Mouse (Mus musculus) small intestine, adult 2 months (tissue): ENCODE data around the gene Antxr2. TPM values are rescaled to one million over a fixed set of nuclear protein-coding genes. Genes with fewer than 3 reads are reported as not detected.

Experiments used
- H3K27ac ChIP-seq: fragments of 200-500 bp; 2 replicates; pipeline ENCODE4 v1.5.1; 2012; ENCODE audit warnings: low read depth, low read length, control low read depth, inconsistent platforms; ENCODE audit not compliant: insufficient read depth
- H3K27me3 ChIP-seq: fragments of 200-500 bp; 2 replicates; pipeline ENCODE4 v1.6.1; 2012; ENCODE audit warnings: mild to moderate bottlenecking, moderate library complexity, low read length, inconsistent platforms; ENCODE audit not compliant: control insufficient read depth, insufficient read depth
- H3K36me3 ChIP-seq: fragments of 200-500 bp; 2 replicates; pipeline ENCODE4 v1.6.1; 2012; ENCODE audit warnings: mild to moderate bottlenecking, low read length, control low read depth, inconsistent platforms; ENCODE audit not compliant: control insufficient read depth, insufficient read depth
- H3K4me1 ChIP-seq: fragments of 200-500 bp; 2 replicates; pipeline ENCODE4 v1.6.1; 2012; ENCODE audit warnings: low read length, inconsistent platforms, mixed read lengths; ENCODE audit not compliant: control insufficient read depth, insufficient read depth, insufficient read length
- H3K4me3 ChIP-seq: fragments of 200-500 bp; 2 replicates; pipeline ENCODE4 v1.5.1; 2012; ENCODE audit warnings: low read depth, mild to moderate bottlenecking, control low read depth, inconsistent platforms, low read length, moderate library complexity
- CTCF ChIP-seq: fragments of 200-500 bp; IDR thresholded peaks from 2 replicates; pipeline ENCODE4 v1.5.1; 2012; ENCODE audit warnings: low read depth, mild to moderate bottlenecking, control low read depth, inconsistent platforms, low read length, moderate library complexity, mixed read lengths; ENCODE audit not compliant: insufficient replicate concordance, insufficient read length; ENCODE audit errors: extremely low read depth
- POLR2A ChIP-seq: fragments of 200-500 bp; IDR thresholded peaks from 2 replicates; pipeline ENCODE4 v1.6.1; 2012; ENCODE audit warnings: low read depth, mild to moderate bottlenecking, control low read depth, inconsistent platforms, low read length, moderate library complexity
- WGBS: fragments of 180-500 bp; shearing (Covaris S2); methylation state at CpG from one replicate; pipeline ENCODE4 v1.1.7; 2018; 5-methylcytosine and 5-hydroxymethylcytosine counted together
- polyA plus RNA-seq: library from polyadenylated mRNA; depleted of rRNA; stranded (reverse); fragments of >200 nt; gene quantifications from 2 replicates; pipeline ENCODE4 v1.2.3, GENCODE M21; 2012

Gene Antxr2
- polyA plus RNA-seq, 1 experiment = 4.7 TPM

DNA sequence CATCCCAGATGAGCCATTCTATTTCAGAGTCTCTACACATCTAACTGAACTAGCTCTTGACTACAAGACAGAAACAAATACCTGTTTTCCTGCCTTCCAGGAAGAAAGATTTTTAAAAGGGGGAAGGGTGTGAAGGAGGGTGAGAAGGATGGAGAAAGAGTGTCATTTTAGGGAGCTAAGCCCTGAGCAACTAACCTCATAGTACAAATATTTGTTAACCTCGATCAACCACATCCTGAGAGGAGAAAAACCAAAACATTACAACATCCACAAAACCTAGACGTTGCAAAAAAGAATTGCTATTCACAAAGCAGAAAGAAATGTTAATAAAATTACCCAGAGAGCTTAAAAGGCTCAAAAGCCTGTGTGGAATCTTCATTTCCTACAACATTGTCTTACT is 66.4 kb downstream of the Antxr2 start:
- no peak overlapping the region for H3K4me3 ChIP-seq
- peaks cover 3% of the 10 kb centered on the region; the same call in 1 of the 2 replicates for H3K4me1 ChIP-seq
- WGBS = 55% methylated on average over 2 of the region's 2 CpGs
- no peak for TF ChIP-seq CTCF
- TF ChIP-seq POLR2A = no peak
- no peaks in the 10 kb centered on the region for H3K27me3 ChIP-seq
- peaks cover 24% of the 10 kb centered on the region for H3K36me3 ChIP-seq
- no peak overlapping the region for H3K27ac ChIP-seq

- H3K4me3 ChIP-seq = no peak overlapping the region
- no peak overlapping the region for H3K27ac ChIP-seq
- TF ChIP-seq CTCF (no peak), POLR2A (no peak)
- H3K36me3 ChIP-seq = peaks cover 32% of the 10 kb centered on the region
- peaks cover 3% of the 10 kb centered on the region; the same call in 1 of the 2 replicates for H3K4me1 ChIP-seq
- WGBS = 81% methylated on average over 3 of the region's 3 CpGs
- no peaks in the 10 kb centered on the region for H3K27me3 ChIP-seq
Observed at GRCm38 (mm10) chr5:97962512-97962911, 68.3 kb downstream of the Antxr2 start.

- TF ChIP-seq CTCF (no peak), POLR2A (no peak)
- Histone ChIP-seq H3K4me3 (no peak overlapping the region), H3K36me3 (peaks cover 34% of the 10 kb centered on the region), H3K27me3 (no peaks in the 10 kb centered on the region), H3K27ac (no peak overlapping the region), H3K4me1 (peaks cover 3% of the 10 kb centered on the region; the same call in 1 of the 2 replicates)
- WGBS = 87% methylated on average over 7 of the region's 7 CpGs
Observed at GRCm38 (mm10) chr5:97961786-97962185, 69.1 kb downstream of the Antxr2 start.

- Histone ChIP-seq H3K4me3 (no peak overlapping the region), H3K36me3 (peaks cover 33% of the 10 kb centered on the region), H3K4me1 (peaks cover 3% of the 10 kb centered on the region; the same call in 1 of the 2 replicates), H3K27ac (no peak overlapping the region), H3K27me3 (no peaks in the 10 kb centered on the region)
- no peak for TF ChIP-seq POLR2A
- TF ChIP-seq CTCF = no peak
- 77% methylated on average over 2 of the region's 2 CpGs for WGBS
Observed at GRCm38 (mm10) chr5:97959651-97960050, 71.2 kb downstream of the Antxr2 start.

DNA sequence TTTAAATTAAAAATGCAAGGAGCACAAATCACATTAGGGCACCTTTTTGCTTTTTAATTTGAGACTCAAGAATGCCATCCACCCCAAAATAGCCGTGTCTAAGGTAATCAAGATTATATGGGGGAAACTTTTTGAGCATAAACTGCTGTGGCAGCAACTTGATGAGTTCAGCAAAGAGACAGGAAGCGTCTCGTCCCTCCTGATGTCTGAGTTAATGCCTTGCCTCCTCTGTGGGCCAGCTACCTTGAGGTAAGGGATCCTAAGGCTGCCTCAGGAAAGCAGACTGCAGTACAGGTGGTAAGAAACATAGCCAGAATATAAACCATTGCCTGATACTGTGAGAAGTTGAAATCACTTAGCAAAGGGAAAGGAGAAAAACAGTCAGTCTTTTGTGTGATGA is 71.8 kb downstream of the Antxr2 start:
- no peak overlapping the region for H3K27ac ChIP-seq
- no peaks in the 10 kb centered on the region for H3K27me3 ChIP-seq
- H3K4me3 ChIP-seq = no peak overlapping the region
- 91% methylated on average over 3 of the region's 3 CpGs for WGBS
- peaks cover 32% of the 10 kb centered on the region for H3K36me3 ChIP-seq
- TF ChIP-seq CTCF (no peak), POLR2A (no peak)
- H3K4me1 ChIP-seq = peaks cover 3% of the 10 kb centered on the region; the same call in 1 of the 2 replicates

GRCm38 (mm10) chr5:97957501-97957900 is 73.3 kb downstream of the Antxr2 start:
- no peak overlapping the region for H3K4me3 ChIP-seq
- peaks cover 3% of the 10 kb centered on the region; the same call in 1 of the 2 replicates for H3K4me1 ChIP-seq
- 84% methylated on average over 5 of the region's 5 CpGs for whole genome bisulfite sequencing
- H3K27me3 ChIP-seq = no peaks in the 10 kb centered on the region
- no peak overlapping the region for H3K27ac ChIP-seq
- no peak for TF ChIP-seq POLR2A
- no peak for TF ChIP-seq CTCF
- peaks cover 23% of the 10 kb centered on the region for H3K36me3 ChIP-seq

DNA sequence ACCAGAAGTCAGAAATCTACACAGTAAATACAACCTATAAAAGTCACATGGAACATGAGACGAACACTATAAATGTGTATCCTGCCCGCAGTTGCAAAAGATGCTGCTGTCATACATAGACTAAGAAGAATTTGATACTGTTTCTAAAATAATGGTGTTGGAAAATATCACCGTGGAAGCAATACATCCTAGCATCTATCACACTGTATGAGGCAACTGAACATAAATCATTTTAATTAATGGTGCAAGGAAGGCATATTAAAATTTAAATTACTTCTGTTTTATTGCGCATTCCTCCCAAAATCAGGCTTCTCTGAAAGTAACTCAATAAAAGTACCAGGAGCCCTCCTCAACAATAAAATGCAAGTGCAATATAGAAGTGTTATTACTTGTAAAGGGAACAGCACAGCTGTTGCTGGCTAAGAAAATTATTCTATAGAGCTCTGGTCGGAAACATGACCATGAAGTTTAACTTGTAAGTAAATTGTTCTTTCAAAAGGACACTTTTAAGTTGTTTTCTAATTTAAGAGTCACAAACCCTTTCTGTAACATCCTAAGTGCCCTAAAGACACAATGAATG is 76.6 kb downstream of the Antxr2 start:
- Histone ChIP-seq H3K4me1 (no peaks in the 10 kb centered on the region), H3K36me3 (peaks cover 13% of the 10 kb centered on the region), H3K4me3 (no peak overlapping the region), H3K27ac (no peak overlapping the region), H3K27me3 (no peaks in the 10 kb centered on the region)
- WGBS = 92% methylated on average over 5 of the region's 5 CpGs
- TF ChIP-seq POLR2A = no peak
- no peak for TF ChIP-seq CTCF

DNA sequence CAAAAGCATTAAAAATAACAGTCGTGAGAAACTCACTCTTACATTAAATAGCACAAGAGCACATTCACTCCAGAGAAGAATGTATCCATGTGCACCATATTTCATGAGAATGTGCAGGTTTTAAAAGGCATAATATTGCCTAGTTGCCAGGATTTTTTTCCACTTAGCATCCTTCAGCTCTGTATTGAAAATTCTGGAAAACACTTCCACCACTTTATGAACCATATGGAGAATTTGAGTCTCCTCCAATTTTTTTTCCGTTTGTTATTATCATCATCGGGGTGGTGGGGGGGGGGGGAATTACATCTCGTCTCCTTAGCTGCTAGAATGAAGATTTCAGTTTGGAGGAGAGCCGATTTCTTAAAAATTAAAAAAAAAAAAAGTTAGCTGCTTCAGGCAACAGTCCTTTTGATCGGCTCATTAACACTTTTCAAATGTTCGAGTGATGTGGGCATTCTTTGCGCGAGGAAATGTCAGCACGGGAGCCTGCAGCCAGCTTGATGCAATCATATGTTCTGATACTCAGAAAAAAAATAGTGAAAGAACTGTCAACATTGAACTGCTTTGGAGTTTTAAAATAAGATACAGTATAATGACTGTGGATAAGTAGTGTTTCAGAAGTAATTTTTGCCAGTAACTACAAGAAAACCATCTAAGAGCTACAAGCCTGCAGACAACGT is 77.5 kb downstream of the Antxr2 start:
- 84% methylated on average over 11 of the region's 11 CpGs for WGBS
- TF ChIP-seq POLR2A = no peak
- Histone ChIP-seq H3K27me3 (no peaks in the 10 kb centered on the region), H3K4me3 (no peak overlapping the region), H3K4me1 (no peaks in the 10 kb centered on the region), H3K36me3 (peaks cover 9% of the 10 kb centered on the region), H3K27ac (no peak overlapping the region)
